9 mouse cellular contexts compared by ENCODE assay signal in the genomic region with DNA sequence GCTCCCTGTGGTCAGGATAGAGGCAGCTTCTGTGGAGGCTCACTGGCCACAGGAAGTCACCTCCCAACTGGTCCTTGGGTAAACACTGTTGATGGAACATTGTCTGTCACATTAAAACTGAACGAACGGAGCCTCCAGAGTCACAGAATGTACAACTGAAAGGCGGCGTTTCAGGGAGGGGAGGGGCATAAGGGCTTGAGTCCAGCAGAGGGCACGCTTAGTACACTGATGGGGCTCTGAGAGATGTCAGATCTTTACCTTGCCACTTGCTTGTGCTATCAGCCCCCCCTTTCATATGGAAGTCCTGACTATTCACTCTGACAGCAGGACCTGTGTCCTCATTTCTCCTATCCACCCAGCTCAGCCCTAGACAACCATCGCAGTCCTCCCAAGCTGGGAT. TPM values are rescaled to one million over a fixed set of nuclear protein-coding genes. Genes with fewer than 3 reads are reported as not detected.
A peak's percentile ranks its signal among the peaks of the same experiment; 100 is the strongest.
DNase-seq lines count a peak whose midpoint lies in the region; ATAC-seq and TF ChIP-seq lines count a peak whose summit lies in the region.
"Had no signal": no experiment of that assay in that cellular context is flagged by ENCODE, and none has a peak within 500 bp of the region (broad histone marks: within the 10 kb centered on the region; RNA-seq: fewer than 3 reads in every experiment).

No protein-coding gene starts in this region.

- peaks cover 17% of the 10 kb centered on the region for H3K27me3 ChIP-seq in heart, embryonic 14.5 days (ENCODE audit: control insufficient read depth, insufficient read depth, low read length)
- H3K27me3 ChIP-seq in ES-Bruce4 (ENCODE audit: control insufficient read depth, insufficient read depth, low read length, poor library complexity, severe bottlenecking): no peaks in the 10 kb centered on the region
- no peaks in the 10 kb centered on the region for H3K27me3 ChIP-seq in embryonic facial prominence, embryonic 11.5 days (ENCODE audit: control insufficient read depth, insufficient read depth, low read length)

- peak overlapping the region; percentile 42; the same call in 1 of the 2 replicates for H3K4me2 ChIP-seq in heart, embryonic 14.5 days (ENCODE audit: low read length)
- no peak overlapping the region for H3K4me2 ChIP-seq in embryonic facial prominence, embryonic 11.5 days (ENCODE audit: low read depth, low read length)

- H3K27ac ChIP-seq in heart, embryonic 14.5 days (replicated peaks in 1 of 2; ENCODE audit: control insufficient read depth in 1 of 2, insufficient read depth in 1 of 2, low read depth in 2 of 2, low read length in 2 of 2): no peak overlapping the region
- no peak overlapping the region for H3K27ac ChIP-seq in ES-Bruce4 (ENCODE audit: insufficient read depth, low read length)
- peak overlapping the region; percentile 44; the same call in 1 of the 2 replicates for H3K27ac ChIP-seq in embryonic facial prominence, embryonic 11.5 days (replicated peaks; ENCODE audit: low read depth, low read length)

- peak; percentile 28 for TF ChIP-seq CTCF in ES-Bruce4 (IDR thresholded peaks at IDR 0.05; ENCODE audit: low read depth, low read length)

- TF ChIP-seq POLR2A in ES-Bruce4 (IDR thresholded peaks at IDR 0.05; ENCODE audit: insufficient read depth, low read length): no peak

- H3K4me3 ChIP-seq in heart, embryonic 14.5 days (ENCODE audit: control insufficient read depth in 1 of 2, insufficient read depth in 1 of 2, low read depth in 1 of 2, low read length in 2 of 2): no peak overlapping the region
- no peak overlapping the region for H3K4me3 ChIP-seq in ES-Bruce4 (ENCODE audit: low read depth, low read length)
- no peak overlapping the region for H3K4me3 ChIP-seq in embryonic facial prominence, embryonic 11.5 days (ENCODE audit: low read depth, low read length)

- H3K4me1 ChIP-seq in heart, embryonic 14.5 days (ENCODE audit: control insufficient read depth in 2 of 2, insufficient read depth in 2 of 2, low read length in 2 of 2): no peaks in the 10 kb centered on the region
- H3K4me1 ChIP-seq in ES-Bruce4 (ENCODE audit: control insufficient read depth, insufficient read depth, low read length): peaks cover 6% of the 10 kb centered on the region
- H3K4me1 ChIP-seq in embryonic facial prominence, embryonic 11.5 days (ENCODE audit: control insufficient read depth, insufficient read depth, low read length): peaks cover 5% of the 10 kb centered on the region; the same call in 1 of the 2 replicates

- ATAC-seq in heart, embryonic 14.5 days (ENCODE audit: insufficient number of reproducible peaks, insufficient read depth, low FRiP score, low read depth): no peak
- ATAC-seq in embryonic facial prominence, embryonic 11.5 days (replicated peaks; ENCODE audit: insufficient number of reproducible peaks, low FRiP score, low TSS enrichment, low read depth): 0 out of 2 replicates have a peak, but pooled peaks have one; percentile 18

- no peak for TF ChIP-seq EP300 in ES-Bruce4 (IDR thresholded peaks at IDR 0.05; ENCODE audit: insufficient read depth, low read depth, low read length)

- WGBS in heart, embryonic 14.5 days: 44% methylated on average over 6 of the region's 6 CpGs
- WGBS in embryonic facial prominence, embryonic 11.5 days: 54% methylated on average over 6 of the region's 6 CpGs
- 23% methylated on average over 6 of the region's 6 CpGs for WGBS in large intestine, adult 2 months

- no peaks in the 10 kb centered on the region for H3K9me3 ChIP-seq in heart, embryonic 14.5 days (ENCODE audit: control insufficient read depth, low read length)
- H3K9me3 ChIP-seq in ES-Bruce4 (replicated peaks; ENCODE audit: control insufficient read depth, insufficient read depth, low read length, poor library complexity, severe bottlenecking): no peaks in the 10 kb centered on the region
- H3K9me3 ChIP-seq in embryonic facial prominence, embryonic 11.5 days (replicated peaks; ENCODE audit: control insufficient read depth, low read length): no peaks in the 10 kb centered on the region

- no peaks in the 10 kb centered on the region for H3K36me3 ChIP-seq in heart, embryonic 14.5 days (ENCODE audit: control insufficient read depth, insufficient read depth, low read length)
- no peaks in the 10 kb centered on the region for H3K36me3 ChIP-seq in ES-Bruce4 (ENCODE audit: control insufficient read depth, insufficient read depth, low read length, poor library complexity, severe bottlenecking)
- no peaks in the 10 kb centered on the region for H3K36me3 ChIP-seq in embryonic facial prominence, embryonic 11.5 days (replicated peaks; ENCODE audit: control insufficient read depth, insufficient read depth, low read depth, low read length)

- no peak overlapping the region for H3K9ac ChIP-seq in heart, embryonic 14.5 days (ENCODE audit: low read length)
- no peak overlapping the region for H3K9ac ChIP-seq in ES-Bruce4 (ENCODE audit: low read depth, poor library complexity, severe bottlenecking)
- no peak overlapping the region for H3K9ac ChIP-seq in embryonic facial prominence, embryonic 11.5 days (replicated peaks; ENCODE audit: low read length)

- DNase-seq in heart, adult 9 months (ENCODE audit: low spot score in 2 of 2): no peak
- DNase-seq in embryonic facial prominence, embryonic 11.5 days (ENCODE audit: low spot score): peak; percentile 17
- peak; percentile 24 for DNase-seq in large intestine, adult 2 months (ENCODE audit: low read depth, low spot score)
- no peak for DNase-seq in layer of hippocampus, adult 9-10 months (ENCODE audit: low spot score)
- DNase-seq in left cerebral cortex, adult 8-10 months (ENCODE audit: low spot score in 2 of 2): no peak
- DNase-seq in right cerebral cortex, adult 2 months (ENCODE audit: low spot score in 2 of 2): no peak
- DNase-seq: gastrocnemius, postnatal 14 days had no signal

RNA-seq across cellular contexts. Expression of gene Gm9936, which starts 17.4 kb away (rescaled TPM):
- not detected in 2 replicates for polyA plus RNA-seq in heart, embryonic 14.5 days (2014; fragmentation: Nextera tagmentation; extraction: Ambion mirVana)
- 0.21 TPM in 1 of 2 replicates, not detected in the other for polyA plus RNA-seq in ES-Bruce4 (2011; ENCODE audit: insufficient read depth, insufficient read length, low read depth, missing spikeins)
- 0.14 and 0.29 TPM in 2 replicates for polyA plus RNA-seq in embryonic facial prominence, embryonic 11.5 days (2014; fragmentation: Nextera tagmentation; extraction: Ambion mirVana)
- polyA plus RNA-seq in large intestine, adult 2 months (2012; rRNA removed): not detected in 2 replicates
- 1 to 10 TPM in 1 of 4 experiments, under 1 TPM in 3; 0.57 to 1.1 (median 0.83) TPM for total RNA-seq in left cerebral cortex, adult 8-10 months (2022)
- total RNA-seq: gastrocnemius, postnatal 14 days had no signal

RNA-seq across cellular contexts. Expression of gene Oasl2, which starts 20.9 kb away (rescaled TPM):
- polyA plus RNA-seq in heart, embryonic 14.5 days (2014; fragmentation: Nextera tagmentation; extraction: Ambion mirVana): 5.3 and 6.5 TPM in 2 replicates
- polyA plus RNA-seq in ES-Bruce4 (2011; ENCODE audit: insufficient read depth, insufficient read length, low read depth, missing spikeins): 42.0 and 42.3 TPM in 2 replicates
- 2.5 and 2.7 TPM in 2 replicates for polyA plus RNA-seq in embryonic facial prominence, embryonic 11.5 days (2014; fragmentation: Nextera tagmentation; extraction: Ambion mirVana)
- 20.7 and 47.4 TPM in 2 replicates for polyA plus RNA-seq in large intestine, adult 2 months (2012; rRNA removed)
- 1 to 10 TPM; 2.3 to 6.1 (median 3.9) TPM for total RNA-seq in left cerebral cortex, adult 8-10 months (2022)

RNA-seq across cellular contexts. Expression of gene 4930519G04Rik, which starts 22.4 kb away (rescaled TPM):
- not detected in 2 replicates for polyA plus RNA-seq in heart, embryonic 14.5 days (2014; fragmentation: Nextera tagmentation; extraction: Ambion mirVana)
- polyA plus RNA-seq in ES-Bruce4 (2011; ENCODE audit: insufficient read depth, insufficient read length, low read depth, missing spikeins): not detected in 2 replicates
- not detected in 2 replicates for polyA plus RNA-seq in embryonic facial prominence, embryonic 11.5 days (2014; fragmentation: Nextera tagmentation; extraction: Ambion mirVana)
- not detected in 2 replicates for polyA plus RNA-seq in large intestine, adult 2 months (2012; rRNA removed)
- not detected for total RNA-seq in left cerebral cortex, adult 8-10 months (2022)
- total RNA-seq: gastrocnemius, postnatal 14 days had no signal

RNA-seq across cellular contexts. Expression of gene Oasl1, which starts 47.2 kb away (rescaled TPM):
- polyA plus RNA-seq in heart, embryonic 14.5 days (2014; fragmentation: Nextera tagmentation; extraction: Ambion mirVana): 0.45 and 0.70 TPM in 2 replicates
- polyA plus RNA-seq in ES-Bruce4 (2011; ENCODE audit: insufficient read depth, insufficient read length, low read depth, missing spikeins): not detected in 2 replicates
- 0.24 TPM in 2 replicates for polyA plus RNA-seq in embryonic facial prominence, embryonic 11.5 days (2014; fragmentation: Nextera tagmentation; extraction: Ambion mirVana)
- polyA plus RNA-seq in large intestine, adult 2 months (2012; rRNA removed): 59.3 and 95.6 TPM in 2 replicates
- under 1 TPM in 2 of 4 experiments, not detected in 2; 0.35 to 0.68 TPM for total RNA-seq in left cerebral cortex, adult 8-10 months (2022)
- total RNA-seq: gastrocnemius, postnatal 14 days had no signal

RNA-seq across cellular contexts. Expression of gene 1500011B03Rik, which starts 52.6 kb away (rescaled TPM):
- 52.5 and 58.7 TPM in 2 replicates for polyA plus RNA-seq in heart, embryonic 14.5 days (2014; fragmentation: Nextera tagmentation; extraction: Ambion mirVana)
- polyA plus RNA-seq in ES-Bruce4 (2011; ENCODE audit: insufficient read depth, insufficient read length, low read depth, missing spikeins): 36.3 and 40.7 TPM in 2 replicates
- polyA plus RNA-seq in embryonic facial prominence, embryonic 11.5 days (2014; fragmentation: Nextera tagmentation; extraction: Ambion mirVana): 115 and 121 TPM in 2 replicates
- polyA plus RNA-seq in large intestine, adult 2 months (2012; rRNA removed): 14.6 and 17.6 TPM in 2 replicates
- 100 to 1,000 TPM; 142 to 159 (median 153) TPM for total RNA-seq in left cerebral cortex, adult 8-10 months (2022)

Comparison
In these comparisons a context has a peak if more than half of its experiments do, and no peak if none do; other contexts are left out.
1. DNase-seq: peak in embryonic facial prominence, embryonic 11.5 days (single experiment) and large intestine, adult 2 months (single experiment); none in heart, adult 9 months (0 of 2), layer of hippocampus, adult 9-10 months (single experiment), left cerebral cortex, adult 8-10 months (0 of 2) and right cerebral cortex, adult 2 months (0 of 2).